Mouse (Mus musculus) neural tube, embryonic 14.5 days (tissue): ENCODE measurements around the gene Thpo. TPM values are rescaled to one million over a fixed set of nuclear protein-coding genes. Genes with fewer than 3 reads are reported as not detected.

Source experiments
- ATAC-seq: fragments of 200-750 bp; cut with Nextera tagmentation; 2 replicates; pipeline ENCODE4 v1.8.0; 2017; ENCODE audit warnings: low read depth, mild to moderate bottlenecking, moderate TSS enrichment, moderate library complexity
- H3K27ac ChIP-seq: fragments of 300-500 bp; sonication (generic); 2 replicates; pipeline ENCODE4 v1.5.1; 2014; ENCODE audit warnings: low read depth, mild to moderate bottlenecking, control low read depth, low read length, moderate library complexity, mixed read lengths
- H3K27me3 ChIP-seq: fragments of 300-500 bp; sonication (generic); 2 replicates; pipeline ENCODE4 v1.6.1; 2014; ENCODE audit warnings: low read length; ENCODE audit not compliant: control insufficient read depth, insufficient read depth
- H3K36me3 ChIP-seq: fragments of 300-500 bp; sonication (generic); 2 replicates; pipeline ENCODE4 v1.6.1; 2014; ENCODE audit warnings: low read length, mixed read lengths; ENCODE audit not compliant: control insufficient read depth, insufficient read depth
- H3K4me1 ChIP-seq: fragments of 300-500 bp; sonication (generic); 2 replicates; pipeline ENCODE4 v1.6.1; 2014; ENCODE audit warnings: low read length; ENCODE audit not compliant: control insufficient read depth, insufficient read depth
- H3K4me2 ChIP-seq: fragments of 300-500 bp; sonication (generic); 2 replicates; pipeline ENCODE4 v1.6.1; 2014; ENCODE audit warnings: mild to moderate bottlenecking, low read depth, low read length, control low read depth
- H3K4me3 ChIP-seq: fragments of 300-500 bp; sonication (generic); 2 replicates; pipeline ENCODE4 v1.5.1; 2014; ENCODE audit warnings: low read depth, low read length, control low read depth, mixed read lengths
- H3K9ac ChIP-seq: fragments of 300-500 bp; sonication (generic); replicated peaks from 2 replicates; pipeline ENCODE4 v1.6.1; 2014; ENCODE audit warnings: low read depth, mild to moderate bottlenecking, control low read depth, low read length, mixed read lengths
- H3K9me3 ChIP-seq: fragments of 300-500 bp; sonication (generic); 2 replicates; pipeline ENCODE4 v1.6.1; 2016; ENCODE audit warnings: low read length; ENCODE audit not compliant: control insufficient read depth
- WGBS: fragments of 180-500 bp; shearing (Covaris S2); extraction: QIAGEN DNeasy Blood & Tissue Kit; methylation state at CpG from one replicate; pipeline ENCODE4 v1.1.7; 2014; 5-methylcytosine and 5-hydroxymethylcytosine counted together
- polyA plus RNA-seq: library from polyadenylated mRNA; unstranded; fragments of >200 nt; fragmentation: Nextera tagmentation; extraction: Ambion mirVana; gene quantifications from 2 replicates; pipeline ENCODE4 v1.2.1, GENCODE M21; 2014

Gene Thpo
- polyA plus RNA-seq, 1 experiment from 2014 or later = 1.6 TPM

- H3K9me3 ChIP-seq = no peaks in the 10 kb centered on the region
- H3K4me3 ChIP-seq = no peak overlapping the region
- no peak overlapping the region for H3K4me2 ChIP-seq
- H3K4me1 ChIP-seq = peaks cover 24% of the 10 kb centered on the region
- peaks cover 29% of the 10 kb centered on the region for H3K36me3 ChIP-seq
- WGBS = 91% methylated on average over 4 of the region's 4 CpGs
- ATAC-seq = no peak
- no peak overlapping the region for H3K27ac ChIP-seq
- H3K9ac ChIP-seq = no peak overlapping the region
- H3K27me3 ChIP-seq = no peaks in the 10 kb centered on the region
Observed at GRCm38 (mm10) chr16:20710810-20711209, 23.5 kb downstream of the Thpo start.

DNA sequence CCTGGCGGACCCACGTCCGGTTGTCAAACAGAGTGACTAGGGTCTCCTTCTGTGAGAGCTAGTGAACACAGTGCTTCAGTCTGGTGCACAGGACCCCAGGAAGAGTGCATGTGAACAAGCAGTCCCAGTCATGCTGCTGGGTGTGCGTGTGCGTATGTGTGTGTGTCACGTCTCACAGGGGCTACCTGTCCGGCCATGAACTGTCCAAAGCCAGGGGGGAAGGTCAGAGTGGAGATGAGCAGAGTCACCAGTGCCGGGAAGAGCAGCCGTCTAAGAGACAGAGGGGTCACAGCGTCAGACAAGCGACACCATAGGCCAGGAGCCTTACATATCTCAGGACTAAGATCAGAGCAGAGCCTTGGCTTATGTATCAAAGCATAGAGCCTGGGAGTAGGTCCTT, 23.9 kb downstream of the Thpo start:
- Histone ChIP-seq H3K4me3 (no peak overlapping the region), H3K4me2 (no peak overlapping the region), H3K9me3 (no peaks in the 10 kb centered on the region), H3K27ac (no peak overlapping the region), H3K4me1 (peaks cover 21% of the 10 kb centered on the region), H3K9ac (no peak overlapping the region), H3K27me3 (no peaks in the 10 kb centered on the region), H3K36me3 (peaks cover 29% of the 10 kb centered on the region)
- ATAC-seq = no peak
- WGBS = 94% methylated on average over 11 of the region's 11 CpGs

DNA sequence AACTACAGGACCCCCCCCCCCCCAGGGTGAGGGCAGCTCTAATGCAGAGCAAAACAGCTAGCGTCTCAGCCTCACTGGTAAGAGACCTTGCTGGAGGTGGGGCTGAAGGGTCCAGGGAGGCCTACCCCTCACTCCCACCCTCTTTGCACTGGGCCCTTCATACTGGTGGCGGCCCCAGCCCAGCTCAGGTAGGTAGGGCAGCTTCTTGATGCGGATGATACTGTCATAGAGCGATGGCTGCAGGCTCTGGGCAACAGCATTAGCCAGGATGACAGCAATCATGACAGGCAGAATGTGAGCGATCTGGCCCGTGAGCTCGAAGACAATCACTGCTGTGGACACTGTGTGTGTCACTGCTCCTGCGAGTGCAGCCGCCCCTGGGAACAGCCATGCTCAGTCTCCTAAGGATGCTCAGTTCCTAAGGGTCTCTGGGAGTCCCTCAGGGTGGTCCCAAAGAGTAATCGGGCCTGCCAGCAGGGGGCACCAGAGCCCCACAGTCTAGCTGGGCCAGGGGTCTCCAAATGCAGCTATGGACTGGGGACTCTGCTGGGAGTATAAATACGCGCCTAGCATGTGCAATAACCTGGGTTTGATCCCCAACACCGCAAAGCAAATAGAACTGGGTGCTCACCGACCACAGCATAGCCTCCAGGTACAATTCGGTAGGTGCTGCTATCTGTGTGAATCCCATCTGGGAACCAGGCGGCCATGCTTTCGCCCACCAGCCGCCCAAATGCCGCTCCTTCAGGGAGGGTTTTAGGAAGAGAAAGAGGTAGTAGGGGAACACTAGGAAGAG, 25.2 kb downstream of the Thpo start:
- Histone ChIP-seq H3K27ac (no peak overlapping the region), H3K27me3 (no peaks in the 10 kb centered on the region), H3K36me3 (peaks cover 34% of the 10 kb centered on the region), H3K4me1 (peaks cover 9% of the 10 kb centered on the region), H3K9ac (no peak overlapping the region), H3K4me2 (no peak overlapping the region), H3K4me3 (no peak overlapping the region), H3K9me3 (no peaks in the 10 kb centered on the region)
- WGBS = 69% methylated on average over 19 of the region's 19 CpGs
- ATAC-seq = peak; percentile 58; the same call in 1 of the 2 replicates

GRCm38 (mm10) chr16:20708220-20708938, 25.9 kb downstream of the Thpo start:
- peak; percentile 2; the same call in 1 of the 2 replicates for ATAC-seq
- WGBS = 93% methylated on average over 21 of the region's 21 CpGs
- no peak overlapping the region for H3K9ac ChIP-seq
- H3K27me3 ChIP-seq = no peaks in the 10 kb centered on the region
- H3K4me3 ChIP-seq = no peak overlapping the region
- no peak overlapping the region for H3K27ac ChIP-seq
- H3K4me2 ChIP-seq = no peak overlapping the region
- H3K36me3 ChIP-seq = peaks cover 34% of the 10 kb centered on the region
- no peaks in the 10 kb centered on the region for H3K9me3 ChIP-seq
- H3K4me1 ChIP-seq = peaks cover under 1% of the 10 kb centered on the region; the same call in 1 of the 2 replicates

DNA sequence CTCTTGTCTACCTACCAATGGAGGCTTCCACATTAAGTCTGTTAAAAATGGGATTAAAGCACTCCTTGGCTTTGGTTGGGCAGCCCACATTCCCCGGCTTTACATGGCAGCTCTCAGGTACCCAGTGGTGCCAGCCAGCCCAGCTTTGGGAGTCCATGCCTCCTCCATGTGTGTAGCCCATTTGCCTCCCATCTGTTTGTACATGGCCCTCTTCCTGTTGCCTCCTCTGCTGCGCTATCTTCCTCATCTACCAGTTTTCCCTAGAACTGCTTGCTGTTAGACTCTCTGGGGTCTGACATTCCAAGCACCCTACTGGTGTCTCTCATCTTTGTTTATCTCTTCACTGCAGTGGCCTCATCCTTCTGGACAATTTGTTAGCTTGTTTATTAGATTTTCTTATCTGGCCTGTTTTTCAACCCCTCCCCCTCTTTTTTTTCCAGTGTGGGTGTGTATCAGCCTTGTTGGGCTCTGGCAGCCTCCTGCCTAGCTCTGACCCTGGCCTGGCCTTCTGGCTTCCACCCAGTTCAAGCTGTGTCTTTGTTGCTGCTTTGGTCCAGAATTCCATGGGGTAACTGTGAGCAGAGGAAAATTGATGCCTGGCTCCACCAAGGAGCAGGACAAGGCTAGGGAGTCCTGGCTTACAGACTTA, 27.8 kb downstream of the Thpo start:
- H3K4me3 ChIP-seq = no peak overlapping the region
- no peaks in the 10 kb centered on the region for H3K27me3 ChIP-seq
- no peak overlapping the region for H3K27ac ChIP-seq
- peaks cover 30% of the 10 kb centered on the region for H3K36me3 ChIP-seq
- peaks cover 12% of the 10 kb centered on the region; the same call in 1 of the 2 replicates for H3K4me1 ChIP-seq
- no peak overlapping the region for H3K9ac ChIP-seq
- H3K4me2 ChIP-seq = no peak overlapping the region
- ATAC-seq = no peak
- no peaks in the 10 kb centered on the region for H3K9me3 ChIP-seq
- 90% methylated on average over 2 of the region's 2 CpGs for WGBS

GRCm38 (mm10) chr16:20705786-20706185, 28.5 kb downstream of the Thpo start:
- 88% methylated on average over 3 of the region's 3 CpGs for WGBS
- peaks cover 27% of the 10 kb centered on the region for H3K36me3 ChIP-seq
- H3K27me3 ChIP-seq = no peaks in the 10 kb centered on the region
- no peak overlapping the region for H3K27ac ChIP-seq
- H3K4me2 ChIP-seq = no peak overlapping the region
- H3K9me3 ChIP-seq = no peaks in the 10 kb centered on the region
- H3K4me1 ChIP-seq = peaks cover 14% of the 10 kb centered on the region; the same call in 1 of the 2 replicates
- no peak overlapping the region for H3K9ac ChIP-seq
- H3K4me3 ChIP-seq = no peak overlapping the region
- ATAC-seq = no peak

DNA sequence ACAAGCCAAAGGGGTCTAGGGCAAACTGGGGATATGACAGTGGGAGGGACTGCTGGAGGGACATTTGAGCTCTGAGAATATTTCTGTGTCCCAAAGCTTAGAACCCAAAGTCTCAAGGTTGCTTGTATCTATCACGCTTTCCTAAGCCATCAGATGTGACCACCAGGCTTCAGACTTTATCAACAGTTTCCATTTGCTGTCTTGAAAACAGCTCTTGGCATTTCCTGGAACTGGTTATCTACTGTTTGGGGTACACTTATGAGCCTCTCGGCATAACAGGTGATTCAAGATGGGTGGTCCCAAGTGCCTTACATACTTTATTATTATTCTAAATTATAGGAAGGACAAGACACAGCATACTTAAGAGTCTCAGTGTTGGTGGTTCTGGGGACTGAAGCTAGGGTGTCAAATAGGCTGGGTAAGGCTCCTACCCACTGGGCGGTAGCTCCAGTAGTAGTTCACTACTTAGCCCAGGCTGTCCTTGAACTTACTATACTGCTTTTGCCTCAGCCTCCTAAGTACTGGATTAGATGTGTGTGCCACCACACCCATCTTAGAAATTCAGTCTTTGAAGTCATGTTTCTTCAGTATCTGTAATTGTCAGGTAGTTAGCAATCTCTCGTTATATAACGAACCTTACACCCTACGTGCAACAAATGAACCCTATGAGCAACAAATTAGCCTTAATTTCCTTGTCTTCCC, 30.5 kb downstream of the Thpo start:
- H3K27me3 ChIP-seq = no peaks in the 10 kb centered on the region

DNA sequence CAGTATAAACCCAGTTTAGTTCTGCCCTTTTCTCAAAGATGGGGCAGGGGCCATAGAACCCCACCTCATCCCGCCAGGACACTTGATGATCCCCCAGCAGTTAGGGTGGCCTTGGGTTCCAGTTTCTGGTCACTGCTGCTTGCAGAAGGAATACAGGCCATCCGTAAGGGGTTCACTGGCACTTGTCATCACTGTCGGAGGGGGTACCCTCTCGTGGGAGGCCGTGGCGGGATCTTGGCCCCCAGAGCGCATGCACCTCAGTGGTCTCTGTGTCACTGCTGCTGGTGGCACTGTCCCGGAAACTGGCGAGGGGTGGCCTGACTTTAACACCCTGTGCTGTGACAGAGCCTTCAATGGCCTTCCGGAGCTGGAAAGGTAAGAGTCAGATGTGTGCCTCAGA, 31.2 kb downstream of the Thpo start:
- H3K9me3 ChIP-seq = no peaks in the 10 kb centered on the region
- no peak overlapping the region for H3K4me3 ChIP-seq
- H3K27ac ChIP-seq = no peak overlapping the region
- whole genome bisulfite sequencing = 95% methylated on average over 10 of the region's 10 CpGs
- no peak overlapping the region for H3K4me2 ChIP-seq
- peaks cover 14% of the 10 kb centered on the region; the same call in 1 of the 2 replicates for H3K4me1 ChIP-seq
- H3K9ac ChIP-seq = no peak overlapping the region
- ATAC-seq = no peak
- no peaks in the 10 kb centered on the region for H3K27me3 ChIP-seq
- peaks cover 37% of the 10 kb centered on the region for H3K36me3 ChIP-seq

More for the DNA sequence above, 30.5 kb downstream of the Thpo start:
- Histone ChIP-seq H3K36me3 (peaks cover 36% of the 10 kb centered on the region), H3K9me3 (no peaks in the 10 kb centered on the region), H3K27ac (no peak overlapping the region), H3K9ac (no peak overlapping the region), H3K4me2 (no peak overlapping the region), H3K4me1 (peaks cover 14% of the 10 kb centered on the region; the same call in 1 of the 2 replicates), H3K4me3 (no peak overlapping the region)
- no peak for ATAC-seq
- WGBS = 97% methylated on average over 6 of the region's 6 CpGs
